Mouse (Mus musculus) heart, postnatal 14 days (tissue): Measurements from ENCODE around the gene Ctnna2. TPM values are rescaled to one million over a fixed set of nuclear protein-coding genes. Genes with fewer than 3 reads are reported as not detected.

Experiments
- DNase-seq, 2 experiments: peaks; one replicate each; pipeline ENCODE4 v3.0.0; 2021 to 2022
- intact Hi-C: fragments of 180-260 bp; cut with DNase I; formaldehyde crosslinking; loops from one replicate; pipeline ENCODE4 v1.15.1; 2025
- total RNA-seq, 2 experiments: library from RNA; stranded (reverse); gene quantifications; 2 replicates each; pipeline ENCODE4 v1.2.3; 2021

Ctnna2 gene
- total RNA-seq, 2 experiments from 2014 or later: 0.07 TPM; not detected in 1

GRCm38 (mm10) chr6:77025066-77025465 is 954.4 kb downstream of the Ctnna2 start:
- no peak for DNase-seq
- intact Hi-C loops: no loop called here

- intact Hi-C loops: no loop called here
- DNase-seq: no peak
Observed at GRCm38 (mm10) chr6:77013194-77013593, 966.3 kb downstream of the Ctnna2 start.

DNA sequence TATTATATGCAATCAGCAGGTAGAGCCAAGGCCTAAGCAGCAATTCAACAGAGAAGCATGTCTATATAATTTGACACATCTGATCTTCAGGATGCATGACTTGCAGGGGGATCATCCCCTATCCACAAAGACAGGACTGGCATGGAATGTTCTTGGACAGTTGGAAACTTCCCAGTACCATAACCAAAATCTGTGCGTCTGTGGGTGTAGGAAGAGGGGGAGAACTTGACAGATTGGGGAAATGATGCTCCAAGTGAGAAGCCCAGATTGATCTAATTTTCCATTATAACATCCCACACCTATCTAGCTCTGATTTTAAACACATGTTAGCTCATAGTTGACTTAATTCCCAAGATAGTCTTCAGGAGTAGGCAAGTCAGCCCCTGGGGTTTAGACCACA is 968.5 kb downstream of the Ctnna2 start:
- intact Hi-C loops: no loop called here
- DNase-seq: no peak

DNA sequence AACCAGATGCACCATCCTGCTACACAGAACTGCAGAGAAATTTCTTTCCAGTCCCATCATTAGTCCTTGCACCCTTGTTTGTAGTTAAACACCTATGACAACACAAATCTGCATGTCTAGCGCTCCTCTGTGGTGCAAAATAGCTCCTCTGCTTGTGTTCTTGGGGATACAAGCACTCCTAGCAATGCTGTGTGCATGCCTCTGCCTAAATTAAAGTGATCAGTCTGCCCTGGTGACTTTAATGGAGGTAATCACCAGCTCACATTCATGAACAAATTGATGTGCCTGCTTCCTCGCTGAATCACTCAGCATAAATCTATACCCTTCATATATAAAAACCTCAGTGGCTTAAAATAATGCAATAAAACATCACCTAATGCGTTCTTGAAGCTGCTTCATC is 987.4 kb downstream of the Ctnna2 start:
- DNase-seq: no peak
- intact Hi-C loops: no loop called here

DNA sequence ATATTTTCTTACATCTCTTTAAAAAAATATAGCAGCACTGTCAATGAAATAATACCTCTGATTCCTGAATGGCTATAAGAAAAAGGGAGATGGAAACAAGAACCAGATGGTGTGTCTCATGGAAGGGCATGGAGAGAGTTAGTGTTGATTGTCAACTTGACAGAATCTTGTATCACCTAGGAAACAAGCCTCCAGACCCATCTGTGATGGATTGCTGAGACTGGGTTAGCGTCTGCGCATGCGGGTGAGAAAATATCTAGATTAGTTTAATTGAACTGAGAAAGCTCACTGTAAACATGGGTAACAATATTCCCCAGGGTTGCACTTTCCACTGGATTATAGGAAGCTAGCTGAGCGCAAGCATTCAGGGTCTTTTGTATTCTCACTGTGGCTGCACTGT is 994.7 kb downstream of the Ctnna2 start:
- DNase-seq: no peak
- intact Hi-C loops: no loop called here

DNA sequence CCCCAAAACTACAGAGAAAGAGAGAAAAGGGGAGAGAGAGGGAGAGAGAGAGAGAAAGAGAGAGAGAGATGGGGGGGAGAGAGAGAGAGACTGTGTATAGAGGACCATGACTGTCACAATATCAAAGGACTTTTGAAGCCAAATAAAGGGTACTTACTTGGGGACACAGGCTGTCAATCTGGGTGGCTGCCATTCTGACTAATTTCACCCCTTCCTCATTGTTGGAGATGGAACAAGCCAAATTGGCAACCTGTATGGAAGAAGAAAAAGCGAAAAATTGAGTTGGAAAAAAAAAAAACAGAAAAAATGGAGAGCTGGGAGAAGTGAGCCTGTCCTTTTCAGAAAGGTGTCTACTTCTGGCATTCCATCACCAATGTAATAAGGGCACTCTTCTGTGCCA is 997.8 kb downstream of the Ctnna2 start:
- intact Hi-C loops: no loop called here

GRCm38 (mm10) chr6:76979247-76979850 is 1000.1 kb downstream of the Ctnna2 start:
- no peak for DNase-seq
- intact Hi-C loops: no loop called here

More for the DNA sequence above, 997.8 kb downstream of the Ctnna2 start:
- DNase-seq: no peak

DNA sequence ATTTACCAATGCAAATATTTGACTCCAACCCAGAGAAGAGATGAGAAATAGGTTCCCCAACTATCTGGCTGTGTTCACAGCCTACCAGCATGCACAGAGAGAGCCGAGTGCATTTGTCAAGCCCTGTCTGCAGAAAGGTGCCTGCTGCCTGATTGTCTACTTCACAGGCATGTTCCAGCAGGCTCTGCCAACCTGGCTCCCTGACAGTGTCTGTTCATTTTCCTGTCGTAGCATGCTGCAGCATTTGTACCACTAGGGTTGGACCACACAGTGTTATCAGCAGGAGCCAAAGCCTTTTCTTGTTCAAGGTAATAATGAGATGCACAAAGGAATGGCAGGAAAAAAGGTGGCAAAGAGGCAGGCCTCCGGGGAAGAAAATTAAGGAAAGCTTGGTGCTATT is 1001.7 kb downstream of the Ctnna2 start:
- DNase-seq: peak in 1 of 2 experiments; percentile 2
- intact Hi-C loops: no loop called here

- intact Hi-C loops: no loop called here
- DNase-seq: no peak
Observed at GRCm38 (mm10) chr6:76974297-76974696, 1005.2 kb downstream of the Ctnna2 start.

DNA sequence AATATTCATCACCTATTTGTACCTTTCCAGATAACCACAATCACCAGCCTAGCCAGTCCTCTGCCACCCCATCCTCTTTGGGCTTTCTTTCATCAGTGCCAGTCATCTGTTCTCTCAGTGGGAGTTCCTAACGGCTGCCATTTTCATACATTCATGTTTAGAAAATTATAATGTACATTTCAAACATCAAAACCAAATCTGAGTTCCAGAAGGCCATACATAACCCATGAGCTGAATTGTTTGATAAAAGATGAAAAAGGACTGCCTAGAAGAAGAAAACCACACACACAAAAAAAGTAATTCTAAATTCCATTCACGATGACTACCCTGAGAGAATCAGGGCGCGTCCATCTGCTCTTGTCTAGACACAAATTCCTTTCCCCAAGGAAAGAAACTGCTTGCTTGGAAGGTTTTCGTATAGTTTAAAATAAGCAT is 1014.5 kb downstream of the Ctnna2 start:
- intact Hi-C loops: no loop called here

GRCm38 (mm10) chr6:76908086-76908485 is 1071.4 kb downstream of the Ctnna2 start:
- intact Hi-C loops: no loop called here
- DNase-seq: no peak

More for the DNA sequence above, 1014.5 kb downstream of the Ctnna2 start:
- DNase-seq: no peak

GRCm38 (mm10) chr6:76897156-76897555 is 1082.3 kb downstream of the Ctnna2 start:
- no peak for DNase-seq
- intact Hi-C loops: no loop called here
